Mouse (Mus musculus) hindbrain, embryonic 10.5 days (tissue): Measurements from ENCODE around the gene Smim13. TPM values are rescaled to one million over a fixed set of nuclear protein-coding genes. Genes with fewer than 3 reads are reported as not detected.

Experiments used
- DNase-seq: peaks from one replicate; pipeline ENCODE4 v3.0.0-alpha.2; 2017; ENCODE audit warnings: low spot score
- H3K27ac ChIP-seq: fragments of 300-500 bp; sonication (generic); 2 replicates; pipeline ENCODE4 v1.5.1; 2016; ENCODE audit warnings: mild to moderate bottlenecking, moderate library complexity
- H3K27me3 ChIP-seq: fragments of 300-500 bp; sonication (generic); 2 replicates; pipeline ENCODE4 v1.6.1; 2016; ENCODE audit warnings: mild to moderate bottlenecking; ENCODE audit not compliant: poor library complexity, insufficient read depth, severe bottlenecking
- H3K36me3 ChIP-seq: fragments of 300-500 bp; sonication (generic); 2 replicates; pipeline ENCODE4 v1.6.1; 2016; ENCODE audit warnings: mild to moderate bottlenecking, moderate library complexity
- H3K4me1 ChIP-seq: fragments of 300-500 bp; sonication (generic); replicated peaks from 2 replicates; pipeline ENCODE4 v1.6.1; 2016; ENCODE audit warnings: mild to moderate bottlenecking
- H3K4me3 ChIP-seq: fragments of 300-500 bp; sonication (generic); 2 replicates; pipeline ENCODE4 v1.5.1; 2016; ENCODE audit warnings: mild to moderate bottlenecking, moderate library complexity
- H3K9me3 ChIP-seq: fragments of 300-500 bp; sonication (generic); 2 replicates; pipeline ENCODE4 v1.6.1; 2016; ENCODE audit warnings: mild to moderate bottlenecking, moderate library complexity
- WGBS: fragments of 180-500 bp; shearing (Covaris S2); methylation state at CpG from one replicate; pipeline ENCODE4 v1.1.7; 2016; 5-methylcytosine and 5-hydroxymethylcytosine counted together
- polyA plus RNA-seq: library from polyadenylated mRNA; unstranded; fragments of >200 nt; fragmentation: Nextera tagmentation; extraction: Ambion mirVana; gene quantifications from 2 replicates; pipeline ENCODE4 v1.2.1, GENCODE M21; 2016

Gene Smim13
- polyA plus RNA-seq, 1 experiment from 2014 or later: 9.8 TPM

- Histone ChIP-seq H3K4me3 (peak within 1 kb of the TSS; percentile 80), H3K27me3 (no peaks in the 10 kb centered on the region), H3K9me3 (peaks cover 21% of the 10 kb centered on the region), H3K36me3 (no peaks in the 10 kb centered on the region), H3K27ac (peak within 1 kb of the TSS; percentile 93), H3K4me1 (peaks cover 17% of the 10 kb centered on the region)
- DNase-seq: peak; percentile 86
- 2% methylated on average over 72 of the region's 77 CpGs for WGBS
Observed at GRCm38 (mm10) chr13:41220304-41220834, 29.3 kb upstream of the Smim13 start, which contains the start of gene Elovl2. Gene Elovl2, minus strand, starts transcription at chr13:41220405.

- no peak overlapping the region for H3K27ac ChIP-seq
- H3K4me3 ChIP-seq: no peak overlapping the region
- H3K9me3 ChIP-seq: peaks cover 10% of the 10 kb centered on the region
- WGBS: 80% methylated on average over 5 of the region's 5 CpGs
- no peak for DNase-seq
- H3K36me3 ChIP-seq: no peaks in the 10 kb centered on the region
- H3K27me3 ChIP-seq: no peaks in the 10 kb centered on the region
- no peaks in the 10 kb centered on the region for H3K4me1 ChIP-seq
Observed at GRCm38 (mm10) chr13:41226513-41226912, 23.1 kb upstream of the Smim13 start.

DNA sequence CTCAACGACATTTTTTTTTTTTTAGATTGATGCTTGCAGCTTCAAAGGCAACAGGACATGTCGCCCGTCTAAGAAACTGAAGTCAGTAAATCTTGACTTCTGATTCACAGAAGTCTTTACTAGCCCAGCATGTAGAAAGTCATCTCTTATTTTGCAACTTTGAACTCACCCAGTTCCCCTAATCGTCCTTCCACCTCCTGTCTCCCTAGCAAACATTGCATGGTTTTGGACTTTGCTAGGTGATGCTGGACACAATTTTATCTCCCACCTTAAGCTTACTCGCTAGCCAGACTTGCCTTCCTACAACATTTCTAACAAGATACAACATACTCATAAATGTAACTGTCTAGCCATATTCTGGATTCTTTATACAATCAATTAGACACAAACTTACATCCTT lies 21.6 kb upstream of the Smim13 start:
- H3K4me1 ChIP-seq: no peaks in the 10 kb centered on the region
- WGBS: 87% methylated on average over 5 of the region's 5 CpGs
- no peaks in the 10 kb centered on the region for H3K36me3 ChIP-seq
- no peaks in the 10 kb centered on the region for H3K9me3 ChIP-seq
- no peak for DNase-seq
- no peaks in the 10 kb centered on the region for H3K27me3 ChIP-seq
- no peak overlapping the region for H3K27ac ChIP-seq
- no peak overlapping the region for H3K4me3 ChIP-seq

DNA sequence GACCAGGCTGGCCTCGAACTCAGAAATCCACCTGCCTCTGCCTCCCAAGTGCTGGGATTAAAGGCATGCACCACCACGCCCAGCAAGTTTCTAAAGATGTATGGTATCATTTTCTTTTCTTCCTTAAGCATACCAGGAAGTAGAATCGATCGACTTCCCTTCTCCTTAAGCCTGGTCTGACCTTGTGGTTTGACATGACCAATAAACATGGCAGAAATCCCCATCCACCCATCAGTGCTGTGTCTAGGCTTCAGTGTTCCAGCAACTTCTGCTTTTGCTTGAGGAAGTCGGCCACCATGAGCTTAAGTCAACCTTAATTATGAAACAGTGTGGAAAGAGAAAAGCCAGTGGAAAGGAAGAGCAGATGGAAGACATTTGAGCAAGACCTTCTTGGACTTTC lies 19.4 kb upstream of the Smim13 start:
- H3K36me3 ChIP-seq: no peaks in the 10 kb centered on the region
- H3K9me3 ChIP-seq: no peaks in the 10 kb centered on the region
- H3K4me3 ChIP-seq: no peak overlapping the region
- no peaks in the 10 kb centered on the region for H3K4me1 ChIP-seq
- no peak for DNase-seq
- no peak overlapping the region for H3K27ac ChIP-seq
- WGBS: 88% methylated on average over 5 of the region's 5 CpGs
- H3K27me3 ChIP-seq: no peaks in the 10 kb centered on the region

DNA sequence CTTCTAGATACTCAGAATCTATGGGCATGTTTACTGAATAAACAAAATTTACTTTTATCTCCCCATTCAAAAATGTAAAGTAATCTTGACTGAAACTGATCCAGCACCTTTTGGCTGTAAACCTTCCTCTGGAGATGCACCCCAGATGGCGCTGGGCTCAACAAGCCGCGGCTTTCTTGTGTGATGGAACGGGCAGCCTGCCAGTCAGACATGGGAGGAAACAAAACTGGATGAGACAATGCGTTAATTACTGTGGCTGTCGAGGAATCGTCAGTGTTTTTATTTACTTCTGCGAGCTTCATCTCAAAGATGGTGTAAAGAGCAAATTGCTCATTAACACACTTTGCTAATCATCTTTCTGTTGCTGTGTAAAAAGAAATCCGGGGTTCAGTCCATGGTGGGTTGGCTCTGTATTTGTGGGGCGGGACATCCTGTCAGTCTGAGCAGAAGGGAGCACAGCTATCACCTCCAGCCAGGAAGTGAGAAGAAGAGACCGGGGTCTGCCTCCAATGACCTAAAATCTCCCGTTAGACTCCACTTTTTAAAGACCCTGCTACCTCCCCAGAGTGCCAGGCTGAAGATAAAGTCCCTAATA lies 18.2 kb upstream of the Smim13 start:
- no peak for DNase-seq
- Histone ChIP-seq H3K27me3 (no peaks in the 10 kb centered on the region), H3K4me3 (no peak overlapping the region), H3K4me1 (no peaks in the 10 kb centered on the region), H3K36me3 (no peaks in the 10 kb centered on the region), H3K27ac (no peak overlapping the region), H3K9me3 (no peaks in the 10 kb centered on the region)
- 87% methylated on average over 12 of the region's 12 CpGs for WGBS

- 95% methylated on average over 15 of the region's 15 CpGs for WGBS
- H3K4me3 ChIP-seq: no peak overlapping the region
- no peak for DNase-seq
- H3K27ac ChIP-seq: no peak overlapping the region
- H3K27me3 ChIP-seq: no peaks in the 10 kb centered on the region
- H3K4me1 ChIP-seq: no peaks in the 10 kb centered on the region
- no peaks in the 10 kb centered on the region for H3K36me3 ChIP-seq
- no peaks in the 10 kb centered on the region for H3K9me3 ChIP-seq
Observed at GRCm38 (mm10) chr13:41232209-41232608, 17.4 kb upstream of the Smim13 start.

DNA sequence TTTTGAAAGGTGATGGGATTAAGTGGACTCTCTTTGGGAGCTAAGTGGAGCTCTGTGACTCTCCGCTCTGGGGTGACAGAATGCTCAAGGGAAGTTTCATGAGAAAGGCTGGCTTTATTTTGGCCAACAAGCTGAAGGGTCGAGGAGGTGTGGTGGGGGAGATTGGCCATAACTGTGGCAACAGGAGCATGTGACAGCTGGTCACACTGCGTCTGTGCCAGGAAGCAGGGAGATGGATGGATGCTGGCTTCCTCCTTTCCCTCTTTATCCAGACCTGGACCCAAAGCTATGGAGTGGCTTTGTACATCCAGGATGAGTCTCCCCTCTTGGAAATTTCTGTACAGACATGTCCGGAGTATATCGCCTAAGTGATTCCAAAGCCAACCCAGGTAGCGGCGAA lies 16.4 kb upstream of the Smim13 start:
- Histone ChIP-seq H3K27me3 (no peaks in the 10 kb centered on the region), H3K36me3 (no peaks in the 10 kb centered on the region), H3K4me3 (no peak overlapping the region), H3K4me1 (no peaks in the 10 kb centered on the region), H3K9me3 (no peaks in the 10 kb centered on the region), H3K27ac (no peak overlapping the region)
- DNase-seq: no peak
- 89% methylated on average over 7 of the region's 7 CpGs for WGBS

DNA sequence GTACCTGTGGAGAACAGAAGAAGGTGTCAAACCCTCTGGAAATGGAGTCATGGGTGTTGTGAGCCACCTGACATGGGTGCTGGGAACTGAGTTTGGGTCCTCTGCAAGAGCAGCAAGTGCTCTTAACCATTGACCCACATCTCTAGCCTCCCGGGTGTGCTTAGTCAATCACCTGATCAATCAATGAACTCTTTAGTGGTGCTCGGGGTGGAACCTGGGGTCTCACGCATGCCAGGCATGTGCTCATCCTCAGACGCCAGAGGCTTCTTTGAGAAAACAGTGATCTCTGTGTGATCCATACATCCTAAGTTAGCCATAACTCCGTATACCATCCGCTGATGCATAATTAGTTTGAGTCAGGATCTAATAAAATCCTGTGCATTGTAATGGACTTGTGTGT lies 14.5 kb upstream of the Smim13 start:
- no peak for DNase-seq
- Histone ChIP-seq H3K9me3 (no peaks in the 10 kb centered on the region), H3K27ac (no peak overlapping the region), H3K4me3 (no peak overlapping the region), H3K36me3 (no peaks in the 10 kb centered on the region), H3K27me3 (no peaks in the 10 kb centered on the region; the same call in 1 of the 2 replicates), H3K4me1 (no peaks in the 10 kb centered on the region)
- 91% methylated on average over 6 of the region's 6 CpGs for WGBS

- Histone ChIP-seq H3K27me3 (no peaks in the 10 kb centered on the region; the same call in 1 of the 2 replicates), H3K36me3 (no peaks in the 10 kb centered on the region), H3K9me3 (no peaks in the 10 kb centered on the region), H3K4me3 (no peak overlapping the region), H3K27ac (no peak overlapping the region), H3K4me1 (no peaks in the 10 kb centered on the region)
- WGBS: 78% methylated on average over 13 of the region's 13 CpGs
- DNase-seq: no peak
Observed at GRCm38 (mm10) chr13:41235845-41236741, 13.6 kb upstream of the Smim13 start.

GRCm38 (mm10) chr13:41238035-41238804 lies 11.4 kb upstream of the Smim13 start:
- no peak for DNase-seq
- Histone ChIP-seq H3K4me1 (no peaks in the 10 kb centered on the region), H3K27me3 (no peaks in the 10 kb centered on the region; the same call in 1 of the 2 replicates), H3K27ac (0 out of 2 replicates have a peak overlapping the region, but pooled peaks have one; percentile 29), H3K4me3 (no peak overlapping the region), H3K9me3 (no peaks in the 10 kb centered on the region), H3K36me3 (no peaks in the 10 kb centered on the region)
- 76% methylated on average over 10 of the region's 10 CpGs for WGBS

DNA sequence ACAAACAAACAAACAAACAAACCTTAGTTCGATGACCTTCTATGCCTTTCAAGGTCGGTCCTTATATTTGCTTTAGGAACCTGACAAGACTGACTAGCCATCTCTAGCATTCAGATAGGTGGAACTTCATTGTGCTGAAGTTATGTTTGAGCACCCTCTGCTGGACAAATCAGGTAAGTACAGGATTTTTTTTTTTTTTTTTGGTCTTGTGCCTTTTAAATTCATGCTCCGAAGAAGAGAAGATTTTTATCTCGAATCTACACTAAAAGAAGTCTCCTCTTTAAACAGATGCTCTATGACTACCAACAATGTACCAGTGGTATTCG lies 10.9 kb upstream of the Smim13 start:
- H3K4me1 ChIP-seq: no peaks in the 10 kb centered on the region
- H3K27me3 ChIP-seq: no peaks in the 10 kb centered on the region; the same call in 1 of the 2 replicates
- 19% methylated on average over 5 of the region's 5 CpGs for WGBS
- H3K4me3 ChIP-seq: no peak overlapping the region
- H3K36me3 ChIP-seq: no peaks in the 10 kb centered on the region
- H3K27ac ChIP-seq: no peak overlapping the region
- H3K9me3 ChIP-seq: no peaks in the 10 kb centered on the region
- DNase-seq: no peak

DNA sequence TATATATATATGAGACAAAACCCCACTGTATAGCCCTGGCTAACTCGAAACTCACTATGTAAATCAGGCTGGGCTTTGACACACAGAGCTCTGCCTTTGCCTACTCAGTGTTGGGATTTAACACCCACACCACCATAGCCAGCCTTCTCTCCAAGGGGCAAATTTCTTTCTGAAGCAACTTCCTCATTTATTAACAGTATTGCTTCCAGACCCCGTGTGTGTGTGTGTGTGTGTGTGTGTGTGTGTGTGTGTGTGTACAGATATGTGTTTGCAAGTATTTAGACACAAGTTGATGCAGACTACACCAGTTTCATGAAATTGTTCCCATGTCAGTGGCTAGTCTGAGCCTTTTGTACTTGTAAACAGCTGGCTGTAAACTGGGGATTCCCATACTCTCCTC lies 8.1 kb upstream of the Smim13 start:
- Histone ChIP-seq H3K9me3 (no peaks in the 10 kb centered on the region), H3K36me3 (no peaks in the 10 kb centered on the region), H3K27ac (no peak overlapping the region), H3K4me1 (no peaks in the 10 kb centered on the region), H3K4me3 (no peak overlapping the region), H3K27me3 (no peaks in the 10 kb centered on the region; the same call in 1 of the 2 replicates)
- DNase-seq: no peak
- 75% methylated on average over 2 of the region's 2 CpGs for WGBS
